Mouse (Mus musculus): Measurements from ENCODE around the gene Pik3c2b. TPM values are rescaled to one million over a fixed set of nuclear protein-coding genes. Genes with fewer than 3 reads are reported as not detected.

Pik3c2b gene
- polyA plus RNA-seq, 1 experiment from 2014 or later = 1.00 TPM

GRCm38 (mm10) chr1:133073327-133073856 is 27.9 kb downstream of the Pik3c2b start:
- H3K4me3 ChIP-seq (ENCODE audit: low read depth, low read length) = no peak overlapping the region
- 22% methylated on average over 9 of the region's 9 CpGs for WGBS (ENCODE audit: insufficient replicate concordance)
- no peak for TF ChIP-seq CTCF (IDR thresholded peaks at IDR 0.05; ENCODE audit: low read depth)
- TF ChIP-seq EP300 (IDR thresholded peaks at IDR 0.05; ENCODE audit: low read depth) = no peak
- H3K4me2 ChIP-seq (ENCODE audit: low read depth, low read length) = no peak overlapping the region
- peaks cover 28% of the 10 kb centered on the region for H3K4me1 ChIP-seq (ENCODE audit: insufficient read depth)
- H3K27ac ChIP-seq (ENCODE audit: low read depth) = peak overlapping the region; percentile 24
- H3K9me3 ChIP-seq (ENCODE audit: low read length) = no peaks in the 10 kb centered on the region
- no peaks in the 10 kb centered on the region for H3K36me3 ChIP-seq (replicated peaks; ENCODE audit: insufficient read depth, low read length)
- ATAC-seq (peak; percentile 74), DNase-seq (no peak)
- no peaks in the 10 kb centered on the region for H3K27me3 ChIP-seq (ENCODE audit: insufficient read depth, low read length)
- H3K9ac ChIP-seq (replicated peaks) = no peak overlapping the region

- no peak overlapping the region for H3K9ac ChIP-seq (replicated peaks)
- no peak overlapping the region for H3K4me3 ChIP-seq (ENCODE audit: low read depth, low read length)
- peaks cover 28% of the 10 kb centered on the region for H3K4me1 ChIP-seq (ENCODE audit: insufficient read depth)
- no peak overlapping the region for H3K4me2 ChIP-seq (ENCODE audit: low read depth, low read length)
- no peaks in the 10 kb centered on the region for H3K27me3 ChIP-seq (ENCODE audit: insufficient read depth, low read length)
- TF ChIP-seq CTCF (IDR thresholded peaks at IDR 0.05; ENCODE audit: low read depth) (no peak), EP300 (IDR thresholded peaks at IDR 0.05; ENCODE audit: low read depth) (no peak)
- no peaks in the 10 kb centered on the region for H3K36me3 ChIP-seq (replicated peaks; ENCODE audit: insufficient read depth, low read length)
- WGBS (ENCODE audit: insufficient replicate concordance) = 81% methylated on average over 13 of the region's 13 CpGs
- no peak overlapping the region for H3K27ac ChIP-seq (ENCODE audit: low read depth)
- no peaks in the 10 kb centered on the region for H3K9me3 ChIP-seq (ENCODE audit: low read length)
- no peak for ATAC-seq
- no peak for DNase-seq
These were observed 29.1 kb downstream of the Pik3c2b start for GRCm38 (mm10) chr1:133074541-133074940.

- Histone ChIP-seq H3K27ac (ENCODE audit: low read depth) (no peak overlapping the region), H3K9me3 (ENCODE audit: low read length) (no peaks in the 10 kb centered on the region), H3K4me3 (ENCODE audit: low read depth, low read length) (no peak overlapping the region), H3K4me1 (ENCODE audit: insufficient read depth) (peaks cover 27% of the 10 kb centered on the region), H3K27me3 (ENCODE audit: insufficient read depth, low read length) (no peaks in the 10 kb centered on the region), H3K9ac (replicated peaks) (no peak overlapping the region), H3K36me3 (replicated peaks; ENCODE audit: insufficient read depth, low read length) (no peaks in the 10 kb centered on the region), H3K4me2 (ENCODE audit: low read depth, low read length) (no peak overlapping the region)
- TF ChIP-seq CTCF (IDR thresholded peaks at IDR 0.05; ENCODE audit: low read depth) (no peak), EP300 (IDR thresholded peaks at IDR 0.05; ENCODE audit: low read depth) (no peak)
- WGBS (ENCODE audit: insufficient replicate concordance) = 67% methylated on average over 6 of the region's 6 CpGs
- ATAC-seq = no peak
- DNase-seq = no peak
These were observed 30.4 kb downstream of the Pik3c2b start for GRCm38 (mm10) chr1:133075651-133076400.

- peak overlapping the region; percentile 32; the same call in 1 of the 2 replicates for H3K4me2 ChIP-seq (ENCODE audit: low read depth, low read length)
- no peaks in the 10 kb centered on the region for H3K36me3 ChIP-seq (replicated peaks; ENCODE audit: insufficient read depth, low read length)
- H3K9me3 ChIP-seq (ENCODE audit: low read length) = no peaks in the 10 kb centered on the region
- H3K27me3 ChIP-seq (ENCODE audit: insufficient read depth, low read length) = no peaks in the 10 kb centered on the region
- peak; percentile 53 for ATAC-seq
- H3K9ac ChIP-seq (replicated peaks) = no peak overlapping the region; the same call in 1 of the 2 replicates
- H3K4me3 ChIP-seq (ENCODE audit: low read depth, low read length) = no peak overlapping the region
- no peak for DNase-seq
- 36% methylated on average over 20 of the region's 20 CpGs for WGBS (ENCODE audit: insufficient replicate concordance)
- peaks cover 21% of the 10 kb centered on the region for H3K4me1 ChIP-seq (ENCODE audit: insufficient read depth)
- H3K27ac ChIP-seq (ENCODE audit: low read depth) = 0 out of 2 replicates have a peak overlapping the region, but pooled peaks have one; percentile 6
- TF ChIP-seq EP300 (IDR thresholded peaks at IDR 0.05; ENCODE audit: low read depth) (no peak), CTCF (IDR thresholded peaks at IDR 0.05; ENCODE audit: low read depth) (no peak)
These were observed 31.4 kb downstream of the Pik3c2b start for GRCm38 (mm10) chr1:133076681-133077514.

- no peak overlapping the region for H3K4me3 ChIP-seq (ENCODE audit: low read depth, low read length)
- no peak for ATAC-seq
- no peaks in the 10 kb centered on the region for H3K9me3 ChIP-seq (ENCODE audit: low read length)
- H3K36me3 ChIP-seq (replicated peaks; ENCODE audit: insufficient read depth, low read length) = no peaks in the 10 kb centered on the region
- no peaks in the 10 kb centered on the region for H3K27me3 ChIP-seq (ENCODE audit: insufficient read depth, low read length)
- H3K9ac ChIP-seq (replicated peaks) = no peak overlapping the region
- WGBS (ENCODE audit: insufficient replicate concordance) = 55% methylated on average over 12 of the region's 12 CpGs
- DNase-seq = no peak
- no peak overlapping the region for H3K27ac ChIP-seq (ENCODE audit: low read depth)
- no peak for TF ChIP-seq EP300 (IDR thresholded peaks at IDR 0.05; ENCODE audit: low read depth)
- no peak for TF ChIP-seq CTCF (IDR thresholded peaks at IDR 0.05; ENCODE audit: low read depth)
- peaks cover 17% of the 10 kb centered on the region for H3K4me1 ChIP-seq (ENCODE audit: insufficient read depth)
- H3K4me2 ChIP-seq (ENCODE audit: low read depth, low read length) = no peak overlapping the region; the same call in 1 of the 2 replicates
These were observed 32.3 kb downstream of the Pik3c2b start for GRCm38 (mm10) chr1:133077606-133078337.

Data from liver, postnatal 0 days (tissue).